Comparison of ENCODE assay signal across 17 mouse cellular contexts in the genomic region with DNA sequence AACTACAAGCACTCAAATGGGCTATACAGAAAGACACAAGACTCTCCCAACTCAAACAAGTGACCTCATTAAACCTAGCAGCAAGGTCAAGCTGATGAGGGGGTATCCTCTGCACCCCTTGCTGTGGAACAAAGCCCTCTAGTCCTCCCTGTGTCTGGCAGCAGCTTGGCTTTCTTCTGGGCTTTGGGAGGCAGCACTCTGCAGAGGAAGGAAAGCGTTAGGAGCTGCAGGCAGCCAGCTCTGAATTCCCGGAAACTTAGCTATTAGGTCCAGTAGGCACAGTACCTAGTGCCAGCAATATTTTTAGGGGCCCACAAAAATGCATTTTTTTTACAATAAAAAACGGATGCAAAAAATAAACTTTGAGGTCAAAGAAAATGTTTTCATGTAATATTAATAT. TPM values are rescaled to one million over a fixed set of nuclear protein-coding genes. Genes with fewer than 3 reads are reported as not detected.
DNase-seq lines count a peak whose midpoint lies in the region; ATAC-seq lines count a peak whose summit lies in the region.
"Had no signal": no experiment of that assay in that cellular context is flagged by ENCODE, and none has a peak within 500 bp of the region (broad histone marks: within the 10 kb centered on the region; RNA-seq: fewer than 3 reads in every experiment).

No protein-coding gene starts in this region.

- intact Hi-C loops in heart, postnatal 10 days (cut with DNase I), result no loop called here

- no peak for ATAC-seq in lung, embryonic 15.5 days (ENCODE audit: borderline replicate concordance, extremely low read depth, low FRiP score, low TSS enrichment)
- ATAC-seq: forebrain, embryonic 13.5 days; midbrain, embryonic 13.5 days had no signal

- 28% methylated on average over 3 of the region's 3 CpGs for WGBS in lung, embryonic 15.5 days

- no peak overlapping the region for H3K9ac ChIP-seq in lung, embryonic 15.5 days
- H3K9ac ChIP-seq: forebrain, embryonic 13.5 days; limb, embryonic 13.5 days; liver, embryonic 15.5 days; midbrain, embryonic 13.5 days; neural tube, embryonic 12.5 days had no signal

- peaks cover 6% of the 10 kb centered on the region; the same call in 1 of the 2 replicates for H3K27me3 ChIP-seq in lung, embryonic 15.5 days
- H3K27me3 ChIP-seq: forebrain, embryonic 13.5 days; midbrain, embryonic 13.5 days; neural tube, embryonic 12.5 days had no signal

- H3K9me3 ChIP-seq in lung, embryonic 15.5 days, result no peaks in the 10 kb centered on the region
- H3K9me3 ChIP-seq: forebrain, embryonic 13.5 days; limb, embryonic 13.5 days; liver, embryonic 15.5 days; midbrain, embryonic 13.5 days; neural tube, embryonic 12.5 days had no signal

- no peak overlapping the region for H3K4me2 ChIP-seq in lung, embryonic 15.5 days
- H3K4me2 ChIP-seq: forebrain, embryonic 13.5 days; limb, embryonic 13.5 days; liver, embryonic 15.5 days; midbrain, embryonic 13.5 days; neural tube, embryonic 12.5 days had no signal

- H3K27ac ChIP-seq in lung, embryonic 15.5 days, result peak overlapping the region; percentile 60
- H3K27ac ChIP-seq: forebrain, embryonic 13.5 days; liver, embryonic 15.5 days; midbrain, embryonic 13.5 days; neural tube, embryonic 12.5 days had no signal

- peak; percentile 93 for DNase-seq in heart, adult 11 months
- no peak for DNase-seq in heart, postnatal 10 days
- DNase-seq in lung, postnatal 14 days, result no peak
- DNase-seq in kidney, postnatal 14 days, result peak; percentile 31
- no peak for DNase-seq in thymus, adult 18-20 months
- no peak for DNase-seq in urinary bladder, postnatal 36 days (ENCODE audit: low spot score in 2 of 2)
- DNase-seq: cerebellum, adult 2 months; gastrocnemius, postnatal 14 days; right cerebral cortex, postnatal 14 days; spleen, adult 18-20 months; thymus, postnatal 4 days had no signal

- no peaks in the 10 kb centered on the region for H3K36me3 ChIP-seq in lung, embryonic 15.5 days
- H3K36me3 ChIP-seq: limb, embryonic 13.5 days; liver, embryonic 15.5 days; midbrain, embryonic 13.5 days; neural tube, embryonic 12.5 days had no signal

- H3K4me1 ChIP-seq in lung, embryonic 15.5 days, result peaks cover 10% of the 10 kb centered on the region

- no peak overlapping the region for H3K4me3 ChIP-seq in lung, embryonic 15.5 days
- H3K4me3 ChIP-seq: forebrain, embryonic 13.5 days; limb, embryonic 13.5 days; liver, embryonic 15.5 days; midbrain, embryonic 13.5 days; neural tube, embryonic 12.5 days had no signal

RNA-seq across cellular contexts. Expression of gene Tmem229b, which starts 3.1 kb away (rescaled TPM):
- 1 to 10 TPM; 3.4 to 6.7 TPM for total RNA-seq in heart, postnatal 10 days (2021)
- polyA plus RNA-seq in lung, embryonic 15.5 days (2015; fragmentation: Nextera tagmentation; extraction: Ambion mirVana), result 5.4 and 7.3 TPM in 2 replicates

RNA-seq across cellular contexts. Expression of gene Plekhh1, which starts 18.4 kb away (rescaled TPM):
- 10 to 100 TPM in 1 of 2 experiments, 1 to 10 TPM in 1; 6.7 to 19.2 TPM for total RNA-seq in heart, postnatal 10 days (2021)
- 3.3 and 3.4 TPM in 2 replicates for polyA plus RNA-seq in lung, embryonic 15.5 days (2015; fragmentation: Nextera tagmentation; extraction: Ambion mirVana)

Comparison
In these comparisons a context has a peak if more than half of its experiments do, and no peak if none do; other contexts are left out.
1. DNase-seq: peak in heart, adult 11 months (single experiment) and kidney, postnatal 14 days (single experiment); none in heart, postnatal 10 days (0 of 2), lung, postnatal 14 days (single experiment), thymus, adult 18-20 months (0 of 2) and urinary bladder, postnatal 36 days (0 of 2).